Mouse (Mus musculus): ENCODE data around the gene a.

DNA sequence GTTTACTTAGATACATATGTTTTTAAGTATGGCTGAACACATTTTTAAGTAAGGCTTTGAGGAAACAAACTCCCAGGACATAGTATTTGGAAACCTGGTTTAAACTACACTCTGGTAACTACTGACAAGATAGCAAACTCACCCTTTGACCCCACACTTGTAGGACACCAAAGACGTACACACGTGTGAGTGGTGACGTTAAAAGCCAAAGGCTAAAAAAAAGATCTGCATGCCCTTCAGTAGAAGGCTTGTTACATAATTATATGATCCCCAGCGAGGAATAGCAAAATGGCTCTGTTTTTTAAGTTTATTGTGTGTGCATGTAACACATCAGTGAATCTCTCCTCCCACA is 289.0 kb downstream of the a start:
- TF ChIP-seq CTCF (IDR thresholded peaks at IDR 0.05; ENCODE audit: low read depth, low read length), result no peak
- no peak for TF ChIP-seq GATA1 (IDR thresholded peaks at IDR 0.05; ENCODE audit: borderline replicate concordance, low read length)

Data from G1E (cell line).